Mouse (Mus musculus): ENCODE results near the gene Glis3.

DNA sequence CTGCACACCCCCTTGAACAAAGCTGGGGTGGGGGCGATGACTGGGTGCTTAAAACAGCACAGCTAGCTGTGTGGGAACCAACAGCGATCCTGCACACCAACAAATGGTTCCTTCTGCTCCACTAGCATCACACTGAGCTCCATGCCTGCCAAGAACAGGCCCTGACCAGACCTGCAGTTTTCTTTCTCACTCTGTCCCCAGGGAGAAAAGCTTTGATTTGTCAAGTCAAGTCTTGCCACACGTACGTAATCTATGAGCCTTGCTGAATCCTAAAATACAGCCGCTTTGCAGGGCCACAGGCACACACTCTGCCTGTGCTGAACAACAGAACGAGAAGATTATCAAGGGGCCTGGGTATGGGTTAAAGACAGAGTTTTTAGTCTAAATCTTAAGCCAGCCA is 71.6 kb downstream of the Glis3 start:
- TF ChIP-seq CTCF (IDR thresholded peaks at IDR 0.05; ENCODE audit: low read depth, low read length) (no peak), TAL1 (conservative IDR thresholded peaks at IDR 0.05; ENCODE audit: low read depth, low read length) (no peak), GATA1 (IDR thresholded peaks at IDR 0.05; ENCODE audit: borderline replicate concordance, low read length) (no peak)
